Mouse (Mus musculus) heart, postnatal 0 days (tissue): ENCODE data around the gene Stard13.

Experiments used
- CTCF ChIP-seq: IDR thresholded peaks from 2 replicates; pipeline ENCODE4 v1.5.1; 2016; ENCODE audit warnings: antibody characterized with exemption, control low read depth, low read depth
- EP300 ChIP-seq: IDR thresholded peaks from 2 replicates; pipeline ENCODE4 v1.6.1; 2016; ENCODE audit warnings: antibody characterized with exemption, low read depth

- TF ChIP-seq CTCF (no peak), EP300 (no peak)
Observed at GRCm38 (mm10) chr5:151046131-151046530, 187.5 kb downstream of the Stard13 start.
